Comparison of ENCODE assay signal across 26 mouse cellular contexts in the genomic region with DNA sequence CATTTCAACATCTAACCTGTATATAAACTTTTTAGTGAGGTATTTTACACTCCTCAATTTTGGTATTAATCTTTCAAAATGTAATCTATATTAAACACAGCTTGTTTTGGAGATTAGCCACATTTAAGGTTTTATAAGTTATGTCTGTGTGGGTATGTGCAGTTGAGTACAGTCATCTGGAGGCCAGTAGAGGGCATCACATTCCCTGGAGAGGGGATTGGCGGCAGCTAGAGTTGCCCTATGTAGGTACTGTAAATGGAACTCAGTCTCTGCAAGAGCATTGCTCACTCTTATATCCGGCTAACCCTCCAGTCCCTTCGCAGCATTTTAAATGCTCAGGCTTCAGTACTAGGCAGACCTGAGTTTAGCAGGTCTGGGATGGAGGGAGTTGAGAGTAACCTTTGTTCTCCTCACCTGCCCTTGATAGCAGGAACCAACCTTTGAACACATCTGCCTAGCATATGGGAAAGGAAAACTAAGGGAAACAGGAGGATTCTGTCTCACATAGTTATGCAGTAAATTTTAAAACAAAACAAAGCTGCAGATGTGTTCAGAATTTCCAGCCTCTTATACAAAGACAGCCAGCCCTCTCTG. TPM values are rescaled to one million over a fixed set of nuclear protein-coding genes. Genes with fewer than 3 reads are reported as not detected.
DNase-seq lines count a peak whose midpoint lies in the region; ATAC-seq and TF ChIP-seq lines count a peak whose summit lies in the region.
"Had no signal": no experiment of that assay in that cellular context is flagged by ENCODE, and none has a peak within 500 bp of the region (broad histone marks: within the 10 kb centered on the region; RNA-seq: fewer than 3 reads in every experiment).

No protein-coding gene starts in this region.

- no peak overlapping the region for H3K9ac ChIP-seq in lung, postnatal 0 days (replicated peaks; ENCODE audit: low read depth)
- no peak overlapping the region for H3K9ac ChIP-seq in intestine, postnatal 0 days (ENCODE audit: low read depth, low read length)
- H3K9ac ChIP-seq: forebrain, embryonic 13.5 days; lung, embryonic 14.5 days; midbrain, embryonic 15.5 days had no signal

- H3K27ac ChIP-seq in kidney, adult 2 months (ENCODE audit: insufficient read depth, low read depth, low read length) = no peak overlapping the region
- no peak overlapping the region for H3K27ac ChIP-seq in lung, postnatal 0 days (ENCODE audit: low read length)
- peak overlapping the region; percentile 83 for H3K27ac ChIP-seq in intestine, postnatal 0 days (ENCODE audit: low read depth, low read length)
- H3K27ac ChIP-seq: forebrain, embryonic 13.5 days; gastrocnemius, adult 2 months; hindbrain, embryonic 10.5 days; midbrain, embryonic 15.5 days had no signal

- WGBS in kidney, adult 2 months = 84% methylated on average over 3 of the region's 3 CpGs
- WGBS in lung, postnatal 0 days = 98% methylated on average over 3 of the region's 3 CpGs
- 50% methylated on average over 3 of the region's 3 CpGs for WGBS in intestine, postnatal 0 days

- no peak for ATAC-seq in lung, postnatal 0 days
- ATAC-seq in intestine, postnatal 0 days = peak; percentile 56
- ATAC-seq: hindbrain, embryonic 16.5 days; midbrain, embryonic 15.5 days had no signal

- no peak overlapping the region for H3K4me3 ChIP-seq in kidney, adult 2 months (ENCODE audit: insufficient read depth, low read depth, low read length)
- no peak overlapping the region for H3K4me3 ChIP-seq in lung, postnatal 0 days (ENCODE audit: low read depth, low read length)
- no peak overlapping the region for H3K4me3 ChIP-seq in intestine, postnatal 0 days (ENCODE audit: low read depth, low read length)
- H3K4me3 ChIP-seq: forebrain, embryonic 13.5 days; gastrocnemius, adult 2 months; hindbrain, embryonic 10.5 days; midbrain, embryonic 15.5 days; myocyte had no signal

- H3K4me2 ChIP-seq in lung, postnatal 0 days (replicated peaks; ENCODE audit: low read depth, low read length) = no peak overlapping the region
- peak overlapping the region; percentile 35 for H3K4me2 ChIP-seq in intestine, postnatal 0 days (replicated peaks; ENCODE audit: low read depth)
- H3K4me2 ChIP-seq: forebrain, embryonic 13.5 days; heart, embryonic 11.5 days; lung, embryonic 14.5 days; midbrain, embryonic 15.5 days had no signal

- no peaks in the 10 kb centered on the region for H3K27me3 ChIP-seq in kidney, adult 2 months (replicated peaks; ENCODE audit: control insufficient read depth, insufficient read depth, low read length)
- H3K27me3 ChIP-seq in lung, postnatal 0 days (replicated peaks; ENCODE audit: insufficient read depth, low read length) = no peaks in the 10 kb centered on the region
- H3K27me3 ChIP-seq in intestine, postnatal 0 days (replicated peaks; ENCODE audit: control insufficient read depth, insufficient read depth, low read length) = no peaks in the 10 kb centered on the region
- H3K27me3 ChIP-seq: forebrain, embryonic 13.5 days; midbrain, embryonic 15.5 days had no signal

- TF ChIP-seq EP300 in lung, postnatal 0 days (IDR thresholded peaks at IDR 0.05) = no peak

- H3K4me1 ChIP-seq in kidney, adult 2 months (ENCODE audit: control insufficient read depth, insufficient read depth, low read length) = peaks cover 7% of the 10 kb centered on the region; the same call in 1 of the 2 replicates
- H3K4me1 ChIP-seq in lung, postnatal 0 days (ENCODE audit: insufficient read depth, low read depth, low read length) = peaks cover 13% of the 10 kb centered on the region; the same call in 1 of the 2 replicates
- peaks cover 9% of the 10 kb centered on the region for H3K4me1 ChIP-seq in intestine, postnatal 0 days (replicated peaks; ENCODE audit: control insufficient read depth, insufficient read depth, low read length)
- H3K4me1 ChIP-seq: midbrain, embryonic 15.5 days had no signal

- no peak for TF ChIP-seq POLR2A in kidney, adult 2 months (IDR thresholded peaks at IDR 0.05; ENCODE audit: low read depth, low read length)

- DNase-seq in kidney, adult 2 months = no peak
- DNase-seq in kidney, adult 8-10 months = no peak
- DNase-seq in lung, postnatal 0 days (ENCODE audit: low spot score) = no peak
- no peak for DNase-seq in lung, postnatal 36 days
- peak; percentile 35 for DNase-seq in yolk sac, embryonic 10.5 days (ENCODE audit: low spot score)
- no peak for DNase-seq in thymus, adult 18-20 months
- no peak for DNase-seq in layer of hippocampus, adult 8-10 months (ENCODE audit: low spot score in 2 of 2)
- DNase-seq: adrenal gland, postnatal 10 days; cerebellum, adult 2 months; cerebellum, postnatal 25 days; embryo, embryonic 11 days; gastrocnemius, adult 2 months; heart, postnatal 10 days; kidney, adult 11 months; kidney, postnatal 14 days; lung, embryonic 14.5 days; lung, postnatal 4 days; right cerebral cortex, postnatal 4 days; thymus, postnatal 14 days had no signal

- no peaks in the 10 kb centered on the region for H3K9me3 ChIP-seq in lung, postnatal 0 days (ENCODE audit: low read length)
- no peaks in the 10 kb centered on the region for H3K9me3 ChIP-seq in intestine, postnatal 0 days (ENCODE audit: control insufficient read depth)
- H3K9me3 ChIP-seq: forebrain, embryonic 13.5 days; hindbrain, embryonic 10.5 days; midbrain, embryonic 15.5 days had no signal

- no peaks in the 10 kb centered on the region for H3K36me3 ChIP-seq in kidney, adult 2 months (ENCODE audit: control insufficient read depth, insufficient read depth, low read length)
- no peaks in the 10 kb centered on the region for H3K36me3 ChIP-seq in lung, postnatal 0 days (ENCODE audit: insufficient read depth, low read length)
- H3K36me3 ChIP-seq in intestine, postnatal 0 days (ENCODE audit: control insufficient read depth, insufficient read depth) = no peaks in the 10 kb centered on the region; the same call in 1 of the 2 replicates
- H3K36me3 ChIP-seq: midbrain, embryonic 15.5 days had no signal

- peak; percentile 32; the same call in 1 of the 2 replicates for TF ChIP-seq CTCF in kidney, adult 2 months (conservative IDR thresholded peaks at IDR 0.05; ENCODE audit: insufficient read depth, insufficient read length, low read depth, low read length)
- TF ChIP-seq CTCF in lung, postnatal 0 days (IDR thresholded peaks at IDR 0.05) = peak; percentile 39
- TF ChIP-seq CTCF in intestine, postnatal 0 days (IDR thresholded peaks at IDR 0.05; ENCODE audit: low read depth) = peak; percentile 56

RNA-seq across cellular contexts. Expression of a gene that starts 44.3 kb away (rescaled TPM):
- polyA plus RNA-seq in kidney, adult 2 months (2012; rRNA removed) = 18.5 and 32.0 TPM in 2 replicates
- polyA plus RNA-seq in lung, postnatal 0 days (2015; fragmentation: Nextera tagmentation; extraction: Ambion mirVana) = 3.8 TPM in 2 replicates
- polyA plus RNA-seq in intestine, postnatal 0 days (2015; fragmentation: Nextera tagmentation; extraction: Ambion mirVana) = 4.3 and 5.2 TPM in 2 replicates
- total RNA-seq in layer of hippocampus, adult 8-10 months (2022) = 1 to 10 TPM; 6.6 to 9.6 (median 8.9) TPM
